Mouse (Mus musculus) thymus, postnatal 25 days (tissue): ENCODE measurements around the gene Ybx3.

ENCODE experiments used
- DNase-seq: peaks from one replicate; pipeline ENCODE4 v3.0.0; 2022

Gene Ybx3

DNA sequence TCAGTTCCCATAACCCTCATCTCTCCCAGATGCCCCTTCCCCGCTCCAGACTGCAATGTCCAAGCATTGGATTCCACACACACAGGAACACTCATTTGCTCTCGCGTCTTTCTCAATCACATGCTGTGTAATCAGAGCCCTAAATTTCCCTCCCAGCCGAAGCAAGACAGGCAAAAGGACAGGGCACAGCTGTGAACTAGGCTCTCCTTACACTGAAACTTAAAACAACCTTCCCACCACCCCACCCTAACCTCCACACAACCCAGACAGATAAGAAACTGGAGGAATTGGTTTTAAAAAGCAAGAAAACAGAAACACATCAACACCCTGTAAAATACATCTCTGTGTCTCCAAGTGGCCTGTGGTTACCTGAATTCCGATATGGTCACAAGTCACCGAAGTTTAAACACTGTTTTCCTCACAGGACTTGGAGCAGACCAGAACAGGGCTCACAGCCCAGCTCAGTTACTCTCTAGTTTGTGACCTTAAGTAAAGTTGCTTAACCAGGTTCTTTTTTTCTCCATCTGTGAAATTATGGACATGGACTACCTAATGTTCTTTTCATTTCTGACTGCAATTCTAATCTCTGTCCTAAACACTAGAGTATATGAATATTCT, 4.5 kb downstream of the Ybx3 start:
- DNase-seq, result no peak

DNA sequence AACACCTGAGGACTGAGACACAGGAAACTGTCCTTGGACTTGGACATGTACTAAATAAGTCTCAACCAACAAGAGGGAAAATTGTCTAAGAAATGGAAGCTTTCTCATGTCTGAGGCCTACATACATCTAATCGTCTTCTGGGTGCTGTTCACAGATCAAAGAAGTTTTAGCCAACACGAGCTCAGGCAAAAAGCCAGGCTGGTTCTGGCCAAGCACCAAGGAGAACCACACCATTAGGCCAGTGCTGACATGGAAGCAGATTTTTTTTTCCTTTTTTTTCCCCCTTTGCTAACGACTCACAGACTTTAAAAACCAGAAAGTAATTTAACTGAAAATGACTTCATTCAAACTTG, 5.3 kb downstream of the Ybx3 start:
- DNase-seq, result no peak

GRCm38 (mm10) chr6:131382232-131382983, 5.9 kb downstream of the Ybx3 start:
- no peak for DNase-seq

DNA sequence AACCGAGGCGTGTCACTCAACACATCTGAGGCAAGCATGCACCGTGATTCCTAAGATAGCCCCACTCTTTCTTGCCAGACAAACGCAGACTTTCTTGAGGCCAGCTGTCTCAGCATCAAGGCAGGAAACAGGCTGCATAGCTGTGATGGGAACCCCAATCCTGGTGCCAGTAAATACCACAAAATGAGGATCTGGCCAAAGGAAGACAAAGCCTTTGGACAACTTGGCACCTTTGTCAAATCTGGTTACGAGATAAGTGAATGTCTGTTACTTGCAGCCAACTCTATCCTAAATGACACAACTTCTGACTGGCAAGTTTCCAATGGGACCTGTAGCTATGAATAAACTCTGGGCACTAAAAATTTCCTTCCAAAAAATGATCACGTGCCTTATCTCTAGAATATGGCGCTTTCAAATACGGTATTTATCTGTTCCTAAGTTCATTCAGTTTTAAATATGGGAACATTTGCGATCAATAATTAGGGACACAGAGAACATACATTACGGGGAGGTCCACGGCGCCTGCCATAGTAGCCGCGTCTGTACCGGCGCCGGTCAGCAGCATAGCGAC, 9.3 kb downstream of the Ybx3 start:
- DNase-seq, result no peak

- DNase-seq, result no peak
These were observed 10.9 kb downstream of the Ybx3 start for GRCm38 (mm10) chr6:131377378-131377777.

GRCm38 (mm10) chr6:131374594-131375340, 13.5 kb downstream of the Ybx3 start:
- no peak for DNase-seq

DNA sequence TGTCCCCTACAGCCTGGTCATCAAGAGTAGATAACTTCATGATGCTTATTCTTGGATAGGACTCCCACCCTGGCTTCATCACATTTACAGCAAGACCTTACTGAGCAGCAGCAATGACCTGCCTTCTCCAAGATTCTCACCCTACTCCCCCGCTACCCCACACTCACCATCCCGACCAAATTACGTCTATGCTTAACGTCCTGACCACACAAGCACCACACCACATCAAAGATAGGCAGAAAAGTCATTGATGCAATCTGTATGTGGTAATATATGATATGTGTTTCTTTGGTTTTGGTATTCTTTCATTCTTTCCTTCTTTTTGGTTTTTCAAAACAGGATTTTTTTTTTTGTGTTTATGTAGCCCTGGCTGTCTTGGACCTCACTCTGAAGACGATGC, 15.1 kb downstream of the Ybx3 start:
- DNase-seq, result no peak

DNA sequence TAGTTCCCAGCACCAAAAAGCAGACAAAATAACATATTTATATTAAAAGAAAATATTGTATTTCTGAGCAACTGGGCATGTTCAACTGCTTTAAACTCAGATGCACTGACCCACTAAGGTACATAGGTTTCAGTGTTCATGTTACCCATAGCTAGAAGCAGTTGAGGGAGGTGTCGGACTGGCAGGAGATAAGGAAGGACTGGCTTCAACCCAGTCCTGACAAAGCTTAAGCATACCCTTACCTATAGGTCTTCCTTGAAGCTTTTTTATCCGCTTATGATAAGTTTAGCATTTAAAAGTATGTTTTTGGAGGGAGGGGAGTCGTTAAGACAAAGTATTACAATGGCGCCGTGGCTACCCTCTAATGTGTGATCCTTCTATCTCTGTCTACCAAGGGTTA, 17.5 kb downstream of the Ybx3 start:
- DNase-seq, result no peak

GRCm38 (mm10) chr6:131369866-131370616, 18.2 kb downstream of the Ybx3 start:
- DNase-seq, result no peak

DNA sequence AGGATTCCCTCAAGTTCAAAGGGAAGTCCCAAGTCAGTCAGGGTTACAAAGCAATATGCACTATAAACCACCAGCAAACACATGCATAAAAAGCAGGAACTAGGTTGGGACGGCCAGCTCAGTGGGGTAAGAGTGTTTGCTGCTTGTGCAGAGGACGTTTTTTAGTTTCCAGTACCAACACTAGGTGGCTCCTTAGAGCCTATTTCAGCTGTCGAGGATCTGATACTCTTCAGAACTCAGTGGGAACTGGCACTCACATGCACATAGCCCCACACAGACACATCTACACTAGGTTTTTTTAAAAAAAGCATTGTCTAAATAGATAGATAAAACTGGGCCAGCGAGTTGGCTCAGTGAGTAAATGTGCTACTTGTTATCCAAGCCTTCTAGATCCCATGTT, 21.2 kb downstream of the Ybx3 start:
- peak; percentile 6 for DNase-seq

GRCm38 (mm10) chr6:131364353-131364752, 23.9 kb downstream of the Ybx3 start:
- DNase-seq, result no peak

DNA sequence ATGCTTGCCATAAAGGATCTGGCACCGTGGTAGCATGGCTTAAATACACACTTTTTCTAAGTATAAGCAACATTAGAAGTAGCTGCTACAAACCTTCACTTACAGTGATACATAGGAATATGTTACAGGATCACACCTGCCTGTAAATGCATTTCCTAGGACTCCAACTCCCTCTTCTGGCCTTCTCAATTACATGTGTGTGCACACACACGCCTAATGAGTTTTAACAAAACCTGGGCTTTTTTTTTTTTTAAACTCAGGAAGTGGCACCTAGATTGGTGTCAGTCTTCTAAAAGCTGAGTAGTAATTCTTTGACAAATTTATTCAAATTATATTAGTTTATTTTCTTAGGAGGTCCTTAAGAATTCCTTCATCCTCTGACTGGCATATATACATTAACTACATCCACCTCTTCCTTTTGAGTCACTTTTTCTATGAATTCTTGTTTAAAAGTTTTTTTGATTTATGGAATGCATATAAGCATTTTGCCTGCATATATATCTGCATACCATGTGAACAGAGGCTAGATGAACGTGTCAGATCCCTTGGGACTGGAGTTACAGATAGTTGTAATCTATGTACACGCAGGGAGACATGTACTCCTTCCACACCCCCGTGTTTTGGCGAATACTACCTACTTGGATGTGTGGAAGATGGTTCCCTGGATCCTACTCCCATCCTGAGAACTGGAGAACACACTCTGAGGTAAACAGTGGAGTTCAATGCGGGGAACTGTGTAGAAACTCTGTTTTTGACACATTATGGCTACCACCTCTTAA, 25.1 kb downstream of the Ybx3 start:
- DNase-seq, result no peak

DNA sequence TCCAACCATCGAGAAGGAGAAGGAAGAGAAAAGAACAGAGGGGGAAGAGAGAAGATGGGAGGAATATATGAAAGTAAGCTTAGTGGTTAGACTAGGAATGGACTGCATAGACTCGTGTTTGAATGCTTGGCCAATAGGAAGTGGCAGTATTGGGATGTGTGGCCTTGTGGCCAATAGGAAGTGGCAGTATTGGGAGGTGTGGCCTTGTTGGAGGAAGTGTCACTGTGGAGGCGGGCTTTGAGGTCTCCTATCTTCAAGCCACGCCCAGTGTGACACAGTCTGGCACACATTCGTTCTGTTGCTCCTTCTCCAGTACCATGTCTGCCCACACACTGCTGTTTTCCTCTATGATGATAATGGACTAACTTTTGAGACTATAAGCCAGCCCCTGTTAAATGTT, 27.6 kb downstream of the Ybx3 start:
- DNase-seq, result peak; percentile 4

- no peak for DNase-seq
These were observed 28.7 kb downstream of the Ybx3 start for GRCm38 (mm10) chr6:131359543-131359942.

DNA sequence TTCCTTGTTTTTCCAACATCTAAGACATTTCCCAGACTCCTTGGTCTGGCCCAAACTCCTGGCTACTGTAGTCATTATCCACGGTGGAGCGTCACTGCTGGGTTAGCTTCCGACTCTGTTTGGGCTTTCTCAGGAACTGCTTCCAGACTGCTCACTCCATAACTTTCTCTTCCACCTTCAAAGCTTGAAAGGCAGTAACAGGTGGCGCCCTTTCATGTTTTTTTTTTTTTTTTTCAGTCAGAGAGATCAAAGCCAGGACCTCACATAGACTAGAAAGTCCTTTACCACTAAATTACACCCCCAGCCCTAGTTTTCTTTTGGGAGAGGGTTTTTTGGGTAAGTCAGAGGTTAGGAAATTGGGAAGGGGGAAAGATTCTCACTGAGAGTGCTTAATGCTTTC, 33.4 kb downstream of the Ybx3 start:
- DNase-seq, result no peak

DNA sequence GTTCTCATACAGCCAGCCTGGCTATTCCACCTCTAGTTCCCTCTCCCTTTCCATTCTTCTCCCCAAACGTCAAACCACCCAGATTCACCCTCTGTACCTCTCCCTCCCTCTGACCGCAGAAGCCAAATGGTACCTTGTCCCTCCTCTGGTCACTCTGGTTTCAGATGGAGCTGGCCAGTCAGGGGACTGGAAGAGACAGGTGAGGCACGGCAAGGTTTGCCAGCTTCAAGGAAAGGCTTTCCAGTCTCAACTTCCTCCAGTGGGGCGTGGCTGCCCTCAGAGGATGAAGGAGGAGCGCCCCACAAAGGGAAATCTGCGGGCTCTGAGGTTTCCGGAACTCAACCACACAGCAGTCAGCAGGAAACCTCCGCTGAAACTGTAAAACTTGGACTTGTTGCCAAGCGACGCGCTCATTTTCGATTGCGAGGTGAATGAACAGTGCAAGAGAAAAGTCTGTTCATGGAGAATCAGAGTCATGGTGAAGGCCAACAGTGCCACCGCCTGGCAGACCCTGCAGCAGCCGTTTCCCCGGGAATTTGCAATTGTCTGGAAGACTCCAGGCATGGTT, 34.8 kb downstream of the Ybx3 start, which contains the start of gene Styk1:
Styk1 (minus strand) TSS at position 246 of the 568 bp plus-strand sequence.
- DNase-seq, result peak; percentile 85

GRCm38 (mm10) chr6:131347026-131347425, 41.2 kb downstream of the Ybx3 start:
- DNase-seq, result no peak

- no peak for DNase-seq
These were observed 43.9 kb downstream of the Ybx3 start for GRCm38 (mm10) chr6:131344346-131344745.

DNA sequence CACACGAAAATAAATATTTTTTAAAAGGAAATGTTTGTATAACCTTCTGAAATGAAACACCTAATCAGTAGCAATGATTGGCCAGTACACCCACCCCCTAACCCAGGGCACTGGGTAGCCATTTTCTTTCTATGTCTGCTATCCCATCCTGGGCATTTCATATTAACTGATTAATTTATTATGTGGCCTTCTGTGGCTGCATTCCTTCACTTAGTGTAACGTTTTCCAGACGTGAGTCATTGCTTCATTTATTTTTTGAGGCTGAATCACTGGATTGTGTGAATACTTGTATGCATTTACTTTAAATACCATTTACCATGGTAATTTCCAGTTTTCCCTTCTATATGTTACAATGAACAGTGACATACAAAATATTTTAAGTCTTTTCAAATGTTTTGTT, 48.2 kb downstream of the Ybx3 start:
- DNase-seq, result no peak

DNA sequence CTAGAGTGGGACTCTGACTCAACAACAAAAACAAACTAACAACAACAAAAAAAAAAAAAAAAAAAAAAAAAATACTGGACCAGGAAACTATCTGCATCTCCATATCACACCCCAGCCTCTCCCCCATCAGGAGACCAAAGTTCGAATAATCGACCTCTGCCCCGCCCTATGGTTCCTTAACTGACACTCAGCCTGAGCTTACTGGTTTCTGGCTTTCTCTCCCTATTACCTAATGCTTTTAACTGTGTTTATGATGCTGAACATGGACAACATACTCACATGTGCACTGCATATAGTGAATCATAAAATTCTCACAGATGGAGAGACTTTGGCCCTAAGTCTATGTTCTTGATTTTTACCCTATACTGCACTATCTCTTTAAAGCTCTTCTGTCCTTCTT, 49.0 kb downstream of the Ybx3 start:
- no peak for DNase-seq

DNA sequence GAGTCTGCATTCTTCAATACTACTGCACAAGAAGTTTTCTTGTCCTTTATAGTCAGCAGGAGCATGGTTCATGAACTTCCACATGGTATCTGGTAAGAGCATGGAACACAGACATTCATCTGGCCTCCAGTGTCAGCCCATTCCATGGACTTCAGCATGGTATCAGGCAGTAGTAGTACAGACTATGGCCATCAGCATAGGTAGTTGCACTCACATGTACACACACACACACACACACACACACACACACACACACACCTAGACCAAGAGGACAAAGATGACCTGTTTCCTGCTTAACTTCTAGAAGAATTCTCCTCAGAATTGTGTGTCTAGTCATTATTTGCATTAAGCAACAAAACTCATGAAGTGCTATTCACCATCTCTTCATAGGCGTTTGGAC, 49.5 kb downstream of the Ybx3 start:
- DNase-seq, result no peak

GRCm38 (mm10) chr6:131327076-131327475, 61.2 kb downstream of the Ybx3 start:
- no peak for DNase-seq
